Mouse (Mus musculus) heart, embryonic 14.5 days (tissue): ENCODE results near the gene Med26. TPM values are rescaled to one million over a fixed set of nuclear protein-coding genes. Genes with fewer than 3 reads are reported as not detected.

ENCODE experiments used
- ATAC-seq: fragments of 200-750 bp; cut with Nextera tagmentation; 2 replicates; pipeline ENCODE4 v1.8.0; 2017; ENCODE audit warnings: low read depth, moderate TSS enrichment; ENCODE audit not compliant: insufficient number of reproducible peaks, insufficient read depth, low FRiP score
- H3K27ac ChIP-seq, 2 experiments: fragments of 200-500 bp in 1 of 2; fragments of 300-500 bp in 1 of 2; sonication (generic) in 1 of 2; replicated peaks in 1 of 2; 2 replicates each; pipeline ENCODE4 v1.5.1; 2012 to 2014; ENCODE audit warnings: low read depth in 2 of 2, low read length in 2 of 2, control low read depth in 1 of 2, mild to moderate bottlenecking in 1 of 2, mixed read lengths in 1 of 2; ENCODE audit not compliant: control insufficient read depth in 1 of 2, insufficient read depth in 1 of 2
- H3K27me3 ChIP-seq: fragments of 300-500 bp; sonication (generic); 2 replicates; pipeline ENCODE4 v1.6.1; 2014; ENCODE audit warnings: mild to moderate bottlenecking, low read length, control low read depth; ENCODE audit not compliant: control insufficient read depth, insufficient read depth
- H3K36me3 ChIP-seq: fragments of 300-500 bp; sonication (generic); 2 replicates; pipeline ENCODE4 v1.6.1; 2014; ENCODE audit warnings: mild to moderate bottlenecking, control low read depth, low read length, mixed read lengths; ENCODE audit not compliant: control insufficient read depth, insufficient read depth
- H3K4me1 ChIP-seq, 2 experiments: fragments of 200-500 bp in 1 of 2; fragments of 300-500 bp in 1 of 2; sonication (generic) in 1 of 2; 2 replicates each; pipeline ENCODE4 v1.6.1; 2012 to 2014; ENCODE audit warnings: low read length in 2 of 2, control low read depth in 1 of 2, mixed read lengths in 1 of 2; ENCODE audit not compliant: control insufficient read depth in 2 of 2, insufficient read depth in 2 of 2
- H3K4me2 ChIP-seq: fragments of 300-500 bp; sonication (generic); 2 replicates; pipeline ENCODE4 v1.6.1; 2014; ENCODE audit warnings: mild to moderate bottlenecking, low read length
- H3K4me3 ChIP-seq, 2 experiments: fragments of 200-500 bp in 1 of 2; fragments of 300-500 bp in 1 of 2; sonication (generic) in 1 of 2; 2 replicates each; pipeline ENCODE4 v1.5.1; 2012 to 2014; ENCODE audit warnings: low read length in 2 of 2, mild to moderate bottlenecking in 2 of 2, control low read depth in 1 of 2, low read depth in 1 of 2, moderate library complexity in 1 of 2; ENCODE audit not compliant: control insufficient read depth in 1 of 2, insufficient read depth in 1 of 2
- H3K9ac ChIP-seq: fragments of 300-500 bp; sonication (generic); 2 replicates; pipeline ENCODE4 v1.6.1; 2014; ENCODE audit warnings: mild to moderate bottlenecking, low read length
- H3K9me3 ChIP-seq: fragments of 300-500 bp; sonication (generic); 2 replicates; pipeline ENCODE4 v1.6.1; 2016; ENCODE audit warnings: low read length, control low read depth; ENCODE audit not compliant: control insufficient read depth
- WGBS: fragments of 180-500 bp; shearing (Covaris S2); extraction: QIAGEN DNeasy Blood & Tissue Kit; methylation state at CpG from one replicate; pipeline ENCODE4 v1.1.7; 2014; 5-methylcytosine and 5-hydroxymethylcytosine counted together
- polyA plus RNA-seq: library from polyadenylated mRNA; unstranded; fragments of >200 nt; fragmentation: Nextera tagmentation; extraction: Ambion mirVana; gene quantifications from 2 replicates; pipeline ENCODE4 v1.2.1, GENCODE M21; 2014

Med26 gene
- polyA plus RNA-seq, 1 experiment from 2014 or later = 7.8 TPM

DNA sequence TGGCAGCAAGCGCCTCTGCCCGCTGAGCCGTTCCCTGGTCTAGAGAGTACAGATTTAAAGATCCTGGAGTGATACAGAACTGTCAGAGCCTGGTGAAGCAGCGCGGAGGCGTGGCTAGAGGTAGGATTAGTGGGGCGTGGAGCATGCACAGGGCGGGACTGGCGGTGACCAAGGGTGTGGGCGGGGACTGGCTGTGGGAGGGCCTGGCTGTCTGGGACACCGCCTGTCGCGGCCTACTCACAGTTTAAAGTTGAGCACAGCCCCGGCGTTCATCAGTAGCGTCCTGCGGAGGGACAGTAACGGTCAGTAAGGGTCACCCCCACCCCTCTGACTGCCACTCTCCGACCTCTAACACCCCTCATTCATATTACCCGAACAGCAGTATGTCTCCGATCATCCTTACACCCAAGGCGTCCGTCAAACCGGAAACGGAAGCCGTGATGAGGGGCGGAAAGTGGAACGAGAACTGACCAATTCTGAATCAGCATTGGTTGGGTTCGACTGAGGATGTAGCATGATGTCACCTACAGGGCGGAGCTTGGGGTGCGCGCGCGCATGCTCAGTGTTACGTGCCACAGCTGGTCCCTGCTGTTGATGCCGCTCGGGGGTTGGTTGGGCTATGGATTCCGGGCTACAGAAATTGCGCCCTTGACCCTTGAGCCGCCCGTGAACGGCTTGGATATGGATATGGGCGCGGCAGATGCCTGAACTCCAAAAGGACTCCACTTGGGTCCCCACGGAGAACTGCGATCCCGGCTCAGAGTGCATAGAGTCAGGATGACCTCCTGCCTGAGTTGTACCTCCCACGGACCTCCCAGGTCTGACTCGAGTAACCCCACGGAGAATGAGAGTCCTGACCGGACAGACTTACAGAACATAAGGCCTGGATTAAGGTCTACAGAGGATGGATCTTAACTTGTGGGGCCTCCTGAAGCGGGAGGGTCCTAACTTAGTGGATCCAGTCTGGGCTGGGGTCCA, 22.9 kb upstream of the Med26 start, which contains the start of gene Smim7:
Smim7 (minus strand) TSS at position 456 of the 978 bp plus-strand sequence.
- Histone ChIP-seq H3K4me2 (peak within 1 kb of the TSS; percentile 89), H3K9ac (peak within 1 kb of the TSS; percentile 92), H3K9me3 (no peaks in the 10 kb centered on the region), H3K27me3 (no peaks in the 10 kb centered on the region), H3K27ac (peak within 1 kb of the TSS; percentile 94 to 97), H3K4me3 (peak within 1 kb of the TSS; percentile 77 to 81), H3K4me1 (peaks cover 4 to 17% of the 10 kb centered on the region in 2 experiments), H3K36me3 (peaks cover 40% of the 10 kb centered on the region)
- WGBS = under 1% methylated on average over 52 of the region's 52 CpGs
- ATAC-seq = peak; percentile 95

DNA sequence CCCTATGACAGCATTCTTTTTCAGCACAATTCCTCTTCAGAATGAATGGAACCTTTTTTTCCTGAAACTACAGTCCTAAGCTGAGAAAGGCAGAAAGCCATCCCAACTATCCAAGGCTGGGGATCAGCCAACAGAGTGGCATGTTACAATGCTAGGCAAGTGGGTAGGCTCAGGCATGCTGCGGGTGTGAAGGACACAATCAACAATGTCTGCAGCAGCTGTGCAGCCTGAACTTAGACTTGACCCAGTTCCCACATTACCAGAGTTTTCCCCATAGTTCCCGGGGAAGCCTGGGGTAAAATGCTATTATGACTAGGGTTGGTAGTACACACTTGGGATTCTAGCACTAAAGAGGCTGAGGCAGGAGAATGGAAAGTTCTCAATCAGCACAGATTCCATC, 17.9 kb upstream of the Med26 start:
- WGBS = 88% methylated on average over 2 of the region's 2 CpGs
- H3K27me3 ChIP-seq = no peaks in the 10 kb centered on the region
- no peak overlapping the region for H3K4me2 ChIP-seq
- no peak overlapping the region for H3K9ac ChIP-seq
- H3K27ac ChIP-seq = no peak overlapping the region
- no peaks in the 10 kb centered on the region for H3K9me3 ChIP-seq
- no peak for ATAC-seq
- H3K36me3 ChIP-seq = peaks cover 64% of the 10 kb centered on the region
- H3K4me3 ChIP-seq = no peak overlapping the region
- peaks cover 7 to 19% of the 10 kb centered on the region in 2 experiments for H3K4me1 ChIP-seq

DNA sequence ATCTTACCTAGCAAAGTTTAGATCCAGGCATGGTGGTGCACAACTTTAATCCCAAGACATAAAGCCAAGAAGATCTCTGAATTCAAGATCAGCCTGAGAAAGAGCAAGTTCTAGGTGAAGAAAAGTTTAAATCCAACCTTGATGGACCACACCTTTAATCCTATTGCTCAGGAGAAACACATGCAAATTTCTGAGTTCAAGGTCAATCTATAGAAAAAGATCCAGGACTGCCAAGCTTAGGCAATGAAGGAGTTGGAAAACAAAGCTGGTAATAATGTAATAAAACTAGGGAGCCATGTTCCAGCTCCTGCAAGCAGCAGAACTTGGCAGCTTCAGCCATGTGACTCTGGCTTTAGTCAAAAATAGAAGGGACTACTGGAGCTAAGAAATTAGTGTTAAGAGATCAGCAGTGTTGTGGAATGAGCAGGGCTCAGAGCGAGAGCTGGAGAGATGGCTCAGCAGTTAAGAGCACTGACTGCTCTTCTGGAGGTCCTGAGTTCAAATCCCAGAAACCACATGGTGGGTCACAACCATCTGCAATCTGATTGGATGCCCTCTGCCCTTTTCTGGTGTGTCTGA, 13.1 kb upstream of the Med26 start:
- peak overlapping the region; percentile 24 to 62; a peak in 3 of 4 replicates for H3K27ac ChIP-seq
- no peak overlapping the region for H3K4me2 ChIP-seq
- 37% methylated on average over 1 of the region's 1 CpGs for WGBS
- H3K4me1 ChIP-seq = peaks cover 4 to 8% of the 10 kb centered on the region in 2 experiments
- no peak overlapping the region for H3K9ac ChIP-seq
- H3K36me3 ChIP-seq = peaks cover 54% of the 10 kb centered on the region
- no peaks in the 10 kb centered on the region for H3K9me3 ChIP-seq
- H3K27me3 ChIP-seq = no peaks in the 10 kb centered on the region
- ATAC-seq = no peak
- no peak overlapping the region for H3K4me3 ChIP-seq

DNA sequence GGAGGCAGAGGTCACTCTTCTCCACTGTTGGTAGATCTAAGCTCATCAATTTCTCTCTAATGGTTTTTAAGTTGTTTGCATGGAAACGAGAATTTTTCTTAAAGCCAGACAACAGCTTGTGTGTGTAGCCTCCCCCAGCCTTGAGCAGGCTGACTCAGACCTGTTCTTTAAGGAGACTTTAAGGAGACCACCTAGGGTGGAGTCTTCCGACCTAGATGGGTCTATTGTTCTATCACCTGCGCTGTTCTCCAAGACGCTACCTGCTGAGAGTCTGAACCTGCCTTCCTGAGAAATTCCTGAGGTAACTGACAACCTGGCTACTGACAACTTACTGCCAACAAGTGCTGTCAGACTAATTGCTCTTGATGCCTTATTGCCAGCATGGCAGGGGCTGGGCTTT, 7.7 kb upstream of the Med26 start:
- no peak overlapping the region for H3K4me3 ChIP-seq
- WGBS = 57% methylated on average over 4 of the region's 4 CpGs
- no peaks in the 10 kb centered on the region; a peak in 1 of 4 replicates for H3K4me1 ChIP-seq
- no peak for ATAC-seq
- H3K27me3 ChIP-seq = no peaks in the 10 kb centered on the region
- H3K27ac ChIP-seq = no peak overlapping the region
- no peak overlapping the region for H3K9ac ChIP-seq
- H3K36me3 ChIP-seq = peaks cover 41% of the 10 kb centered on the region
- H3K9me3 ChIP-seq = no peaks in the 10 kb centered on the region
- H3K4me2 ChIP-seq = no peak overlapping the region

DNA sequence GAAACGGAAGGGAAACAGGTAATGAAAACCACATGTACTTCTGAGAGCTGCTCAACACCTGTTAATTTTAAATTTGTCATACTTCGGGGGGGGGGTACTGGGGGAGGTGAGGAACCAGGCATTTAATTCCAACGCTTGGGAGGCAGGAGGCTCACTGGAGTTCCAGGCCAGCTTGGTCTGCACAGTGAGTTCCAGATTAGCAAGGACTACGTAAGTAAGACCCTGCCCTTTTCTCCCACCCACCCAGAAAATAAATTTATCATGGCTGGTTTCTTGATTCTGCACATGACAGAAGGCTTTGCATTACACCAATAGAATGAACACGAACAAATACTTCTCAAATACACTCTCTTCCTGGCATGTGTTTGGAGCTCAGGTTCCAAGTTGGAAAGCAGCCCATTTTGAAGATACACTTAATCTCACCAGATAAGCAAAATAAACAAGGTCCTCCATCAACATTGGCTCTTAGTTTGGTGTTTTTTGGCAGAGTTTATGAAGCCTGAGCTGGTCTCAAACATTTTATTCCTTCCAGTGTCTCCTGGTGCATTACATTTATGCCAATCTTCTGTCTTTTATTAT, 1.3 kb upstream of the Med26 start:
- H3K27me3 ChIP-seq = no peaks in the 10 kb centered on the region
- peak overlapping the region; percentile 58 to 98 for H3K4me3 ChIP-seq
- ATAC-seq = no peak
- peak overlapping the region; percentile 75 for H3K9ac ChIP-seq
- peaks cover 31% of the 10 kb centered on the region for H3K36me3 ChIP-seq
- peak overlapping the region; percentile 74 for H3K4me2 ChIP-seq
- peak overlapping the region; percentile 81 to 92; a peak in 3 of 4 replicates for H3K27ac ChIP-seq
- 6% methylated on average over 5 of the region's 5 CpGs for WGBS
- peaks cover 4 to 26% of the 10 kb centered on the region in 2 experiments; a peak in 3 of 4 replicates for H3K4me1 ChIP-seq
- H3K9me3 ChIP-seq = no peaks in the 10 kb centered on the region

DNA sequence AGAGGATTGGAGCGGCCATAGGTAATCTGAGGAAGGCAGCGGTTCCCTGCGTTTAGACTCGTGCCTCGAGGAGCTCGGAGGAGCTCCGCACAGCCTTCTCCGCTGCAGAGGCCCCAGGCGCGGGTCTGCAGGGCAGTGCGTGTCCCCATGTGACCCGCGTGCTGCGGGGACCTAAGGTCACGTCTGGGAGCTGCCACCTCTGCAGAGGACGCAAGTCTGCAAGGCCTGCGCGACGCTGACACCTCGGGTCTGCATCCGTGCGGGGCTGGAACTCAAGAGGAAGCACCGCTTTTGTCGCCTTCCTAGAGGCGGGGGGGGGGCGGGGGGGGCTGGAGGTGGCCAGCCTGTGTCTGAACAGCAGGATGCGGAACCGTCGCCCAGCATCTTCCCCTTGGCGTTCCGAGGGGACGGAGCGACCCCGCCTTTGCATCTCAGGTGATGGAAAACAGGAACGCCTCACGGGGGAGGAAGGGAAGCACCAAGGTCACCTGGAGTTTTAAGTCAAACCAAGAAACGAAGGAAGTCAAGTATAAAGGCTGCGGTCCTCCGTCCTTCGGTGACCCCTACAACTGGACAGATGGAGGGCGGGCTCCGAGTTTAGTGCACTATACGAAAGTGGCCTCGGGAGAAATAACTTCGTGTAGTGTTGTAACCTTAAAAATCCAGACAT, 709 bp upstream of the Med26 start:
- WGBS = under 1% methylated on average over 45 of the region's 45 CpGs
- peaks cover 33% of the 10 kb centered on the region for H3K36me3 ChIP-seq
- peak overlapping the region; percentile 74 for H3K4me2 ChIP-seq
- no peaks in the 10 kb centered on the region for H3K9me3 ChIP-seq
- no peaks in the 10 kb centered on the region for H3K27me3 ChIP-seq
- H3K4me3 ChIP-seq = peak overlapping the region; percentile 58 to 98
- ATAC-seq = peak; percentile 62
- peaks cover 4 to 26% of the 10 kb centered on the region in 2 experiments; a peak in 3 of 4 replicates for H3K4me1 ChIP-seq
- H3K9ac ChIP-seq = peak overlapping the region; percentile 75
- peak overlapping the region; percentile 81 to 92 for H3K27ac ChIP-seq
